Mouse (Mus musculus): ENCODE results near the gene Abcd3. TPM values are rescaled to one million over a fixed set of nuclear protein-coding genes. Genes with fewer than 3 reads are reported as not detected.
A peak's percentile ranks its signal among the peaks of the same experiment; 100 is the strongest.
"Not testable (repeated sequence)": the region's sequence is repeated elsewhere in the genome, so short reads cannot be mapped to it uniquely, and the experiment has no call there.

Abcd3 gene
- polyA plus RNA-seq, 1 experiment from 2014 or later, result 29.6 TPM

DNA sequence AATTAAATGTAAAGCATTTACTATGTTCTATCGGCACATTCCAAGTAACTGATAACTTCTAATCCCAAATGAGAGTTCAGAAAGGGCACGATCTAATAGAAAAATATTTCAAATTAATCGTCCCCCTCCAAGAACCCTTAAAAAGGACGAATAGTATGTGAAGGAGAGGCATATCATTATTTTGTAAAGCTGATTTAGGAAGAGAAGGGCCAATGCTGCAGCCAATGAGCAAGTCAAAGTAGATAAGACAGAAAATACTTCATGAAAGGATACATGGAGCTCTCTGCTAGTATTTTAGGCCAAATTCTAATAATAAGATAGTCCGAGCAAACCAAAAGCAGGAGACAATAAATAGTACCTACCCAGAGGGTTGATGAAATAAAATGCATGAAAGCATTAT lies 1.3 kb downstream of the Abcd3 start:
- no peaks in the 10 kb centered on the region for H3K9me3 ChIP-seq (replicated peaks)
- peak overlapping the region; percentile 82 for H3K4me3 ChIP-seq
- no peak overlapping the region for H3K27ac ChIP-seq
- H3K4me2 ChIP-seq, result peak overlapping the region; percentile 80
- H3K36me3 ChIP-seq, result no peaks in the 10 kb centered on the region
- no peaks in the 10 kb centered on the region for H3K27me3 ChIP-seq (replicated peaks)
- peaks cover 9% of the 10 kb centered on the region for H3K4me1 ChIP-seq
- peak overlapping the region; percentile 82 for H3K9ac ChIP-seq
- 50% methylated on average over 5 of the region's 5 CpGs for WGBS (ENCODE audit: insufficient replicate concordance)
- ATAC-seq, result no peak

DNA sequence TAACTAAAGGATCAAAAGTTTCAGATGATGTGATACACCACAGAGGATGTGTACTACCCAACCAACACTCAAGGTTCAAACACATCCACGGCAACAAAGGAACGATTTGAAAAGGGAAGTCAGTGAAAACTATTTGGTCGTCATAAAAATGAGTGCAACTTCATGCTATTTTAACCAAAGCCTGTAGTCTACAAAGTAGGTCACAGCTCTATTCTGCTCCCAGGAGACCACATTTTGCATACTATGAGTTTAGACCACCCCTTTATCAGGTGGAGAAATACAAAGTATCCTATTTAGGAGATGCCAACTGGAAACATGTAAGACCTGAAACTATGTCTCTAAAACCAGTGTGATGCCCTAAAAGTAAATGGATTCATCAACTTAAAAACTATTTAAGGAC lies 6.9 kb downstream of the Abcd3 start:
- Histone ChIP-seq H3K27me3 (replicated peaks) (no peaks in the 10 kb centered on the region), H3K4me1 (no peaks in the 10 kb centered on the region), H3K27ac (no peak overlapping the region), H3K9ac (no peak overlapping the region), H3K4me3 (no peak overlapping the region), H3K9me3 (replicated peaks) (no peaks in the 10 kb centered on the region), H3K4me2 (no peak overlapping the region), H3K36me3 (0 out of 2 replicates have a peak, but pooled peaks cover 3% of the 10 kb centered on the region)
- no peak for ATAC-seq
- WGBS (ENCODE audit: insufficient replicate concordance), result 65% methylated on average over 3 of the region's 3 CpGs

DNA sequence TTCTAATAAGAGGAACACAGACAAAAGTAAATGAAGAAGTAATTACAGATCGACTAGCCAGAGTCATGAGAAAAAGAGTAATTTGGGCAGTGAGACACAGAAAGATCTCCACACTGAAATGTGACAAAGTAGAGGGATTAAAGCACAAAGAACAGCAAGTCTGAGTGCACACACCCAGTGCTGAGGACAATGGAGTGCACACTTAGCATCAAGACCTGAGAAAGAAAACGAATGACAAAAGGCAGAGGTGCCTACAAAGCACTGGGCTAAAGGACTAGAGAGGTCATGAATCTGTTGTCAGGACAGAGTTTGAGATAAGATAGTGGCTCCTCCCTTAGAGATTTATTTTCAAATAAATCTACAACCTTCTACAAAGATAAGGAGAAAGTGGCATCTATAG lies 20.9 kb downstream of the Abcd3 start:
- WGBS (ENCODE audit: insufficient replicate concordance), result 35% methylated on average over 2 of the region's 2 CpGs
- Histone ChIP-seq H3K27me3 (replicated peaks) (no peaks in the 10 kb centered on the region), H3K36me3 (0 out of 2 replicates have a peak, but pooled peaks cover 4% of the 10 kb centered on the region), H3K27ac (no peak overlapping the region), H3K9ac (no peak overlapping the region), H3K9me3 (replicated peaks) (no peaks in the 10 kb centered on the region), H3K4me3 (no peak overlapping the region), H3K4me2 (no peak overlapping the region), H3K4me1 (no peaks in the 10 kb centered on the region)
- no peak for ATAC-seq

DNA sequence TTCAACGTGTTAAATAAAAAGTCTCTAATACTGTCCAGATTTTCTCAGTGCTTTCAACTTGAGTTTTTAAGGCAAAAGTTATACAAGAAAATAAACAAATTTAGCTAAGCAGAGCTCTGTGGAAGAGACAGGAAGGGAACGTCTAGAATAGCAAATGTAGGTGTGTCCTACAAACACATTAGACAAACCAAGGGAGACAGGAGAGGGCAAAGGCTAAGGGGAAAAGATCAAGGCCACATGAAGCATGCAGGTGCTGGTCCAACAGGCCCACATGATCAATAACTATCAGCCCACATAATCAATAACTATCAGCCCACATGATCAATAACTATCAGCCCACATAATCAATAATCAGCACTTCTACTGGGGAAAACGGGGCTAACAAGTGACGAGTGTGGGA lies 22.9 kb downstream of the Abcd3 start:
- 63% methylated on average over 4 of the region's 4 CpGs for WGBS (ENCODE audit: insufficient replicate concordance)
- Histone ChIP-seq H3K4me2 (no peak overlapping the region), H3K27ac (no peak overlapping the region)

DNA sequence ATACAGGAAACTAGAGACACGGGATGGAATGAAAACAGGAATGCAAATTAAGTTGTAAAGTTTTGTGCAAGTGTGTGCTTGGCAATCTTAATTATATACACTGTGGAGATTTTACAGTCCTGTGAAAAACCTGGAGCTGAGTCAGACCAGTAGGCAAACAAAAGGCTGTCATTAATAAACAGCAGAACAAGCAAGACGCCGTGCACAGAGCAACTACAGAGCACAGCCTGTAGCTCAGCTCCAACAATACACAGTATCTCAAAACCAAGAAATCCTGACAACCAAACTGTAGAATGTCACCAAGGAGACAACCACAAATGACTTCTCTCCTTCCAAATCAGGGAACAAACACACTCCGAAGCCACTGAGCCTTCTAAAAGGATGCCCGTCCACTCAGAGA lies 24.7 kb downstream of the Abcd3 start:
- Histone ChIP-seq H3K4me3 (no peak overlapping the region), H3K4me2 (no peak overlapping the region), H3K36me3 (0 out of 2 replicates have a peak, but pooled peaks cover 4% of the 10 kb centered on the region), H3K9ac (no peak overlapping the region), H3K4me1 (no peaks in the 10 kb centered on the region), H3K9me3 (replicated peaks) (no peaks in the 10 kb centered on the region), H3K27ac (no peak overlapping the region), H3K27me3 (replicated peaks) (no peaks in the 10 kb centered on the region)
- ATAC-seq, result no peak
- WGBS (ENCODE audit: insufficient replicate concordance), result 78% methylated on average over 5 of the region's 5 CpGs

More for the DNA sequence above, 22.9 kb downstream of the Abcd3 start:
- H3K9ac ChIP-seq, result no peak overlapping the region
- no peaks in the 10 kb centered on the region for H3K4me1 ChIP-seq
- 0 out of 2 replicates have a peak, but pooled peaks cover 4% of the 10 kb centered on the region for H3K36me3 ChIP-seq
- no peak overlapping the region for H3K4me3 ChIP-seq
- no peaks in the 10 kb centered on the region for H3K27me3 ChIP-seq (replicated peaks)
- H3K9me3 ChIP-seq (replicated peaks), result no peaks in the 10 kb centered on the region
- ATAC-seq, result no peak

DNA sequence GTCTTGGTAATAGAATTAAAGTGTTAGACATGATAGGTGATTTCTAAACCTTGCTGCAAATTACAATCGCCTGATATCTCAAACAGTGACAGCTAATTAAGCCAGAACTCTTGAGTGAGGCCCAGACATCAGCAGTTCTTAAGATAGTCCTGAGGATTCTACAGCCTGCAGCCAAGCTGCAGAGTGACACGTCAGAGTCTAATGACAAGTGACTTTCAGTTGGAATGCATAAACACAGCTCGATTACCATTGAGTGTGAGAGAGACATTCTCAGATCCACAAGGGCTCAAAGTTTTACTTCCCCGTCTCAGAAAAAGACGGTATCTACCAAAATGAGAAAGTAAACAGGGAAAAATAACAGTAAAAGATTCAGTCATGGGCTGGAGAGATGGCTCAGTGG lies 25.3 kb downstream of the Abcd3 start:
- Histone ChIP-seq H3K4me3 (no peak overlapping the region), H3K9ac (no peak overlapping the region), H3K36me3 (0 out of 2 replicates have a peak, but pooled peaks cover 4% of the 10 kb centered on the region), H3K9me3 (replicated peaks) (no peaks in the 10 kb centered on the region), H3K27me3 (replicated peaks) (no peaks in the 10 kb centered on the region), H3K27ac (no peak overlapping the region), H3K4me2 (no peak overlapping the region), H3K4me1 (no peaks in the 10 kb centered on the region)
- WGBS (ENCODE audit: insufficient replicate concordance), result 68% methylated on average over 5 of the region's 5 CpGs
- no peak for ATAC-seq

DNA sequence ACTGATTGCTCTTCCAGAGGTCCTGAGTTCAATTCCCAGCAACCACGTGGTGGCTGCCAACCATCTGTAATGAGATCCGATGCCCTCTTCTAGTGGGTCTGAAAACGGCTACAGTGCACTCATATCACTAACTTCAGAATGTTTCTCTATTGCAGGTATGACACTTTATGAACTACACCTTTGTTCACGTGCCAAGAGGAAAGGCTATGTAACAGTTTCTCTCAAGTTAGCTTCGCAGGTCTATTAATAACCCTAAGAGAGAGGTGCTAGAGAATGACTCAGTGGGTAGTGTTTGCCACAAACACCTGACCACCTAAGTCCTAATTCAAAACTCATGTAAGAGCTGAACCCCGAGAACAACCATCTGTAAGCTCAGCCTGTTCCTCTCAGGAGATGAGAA lies 32.1 kb downstream of the Abcd3 start:
- no peak for ATAC-seq
- H3K9ac ChIP-seq, result no peak overlapping the region
- no peak overlapping the region for H3K27ac ChIP-seq
- H3K4me1 ChIP-seq, result no peaks in the 10 kb centered on the region
- no peaks in the 10 kb centered on the region for H3K9me3 ChIP-seq (replicated peaks)
- no peaks in the 10 kb centered on the region for H3K27me3 ChIP-seq (replicated peaks)
- 75% methylated on average over 6 of the region's 6 CpGs for WGBS (ENCODE audit: insufficient replicate concordance)
- no peak overlapping the region for H3K4me2 ChIP-seq
- H3K36me3 ChIP-seq, result peaks cover 16% of the 10 kb centered on the region
- H3K4me3 ChIP-seq, result no peak overlapping the region

DNA sequence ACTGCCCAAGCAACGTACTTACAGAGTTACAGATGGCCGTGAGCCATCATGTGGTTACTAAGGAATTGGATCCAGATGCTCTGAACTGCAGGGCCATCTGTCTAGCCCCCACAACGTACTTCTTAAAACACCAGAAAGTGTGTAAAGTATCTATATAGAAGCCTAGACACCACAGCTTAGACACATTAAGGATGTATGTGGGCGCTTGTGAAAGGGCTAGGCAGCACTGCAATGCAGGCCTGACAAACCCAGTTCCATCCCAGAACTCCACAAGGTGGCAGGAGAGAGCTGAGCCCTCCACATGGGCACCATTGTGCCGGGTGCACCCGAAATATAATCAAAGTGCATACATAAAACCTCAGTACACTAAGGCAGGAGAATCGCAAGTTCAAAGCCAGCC lies 37.2 kb downstream of the Abcd3 start:
- Histone ChIP-seq H3K9me3 (replicated peaks) (no peaks in the 10 kb centered on the region), H3K4me1 (no peaks in the 10 kb centered on the region), H3K9ac (no peak overlapping the region), H3K27me3 (replicated peaks) (no peaks in the 10 kb centered on the region), H3K36me3 (peaks cover 28% of the 10 kb centered on the region), H3K4me2 (no peak overlapping the region), H3K27ac (no peak overlapping the region), H3K4me3 (no peak overlapping the region)
- ATAC-seq, result no peak
- WGBS (ENCODE audit: insufficient replicate concordance), result 62% methylated on average over 7 of the region's 7 CpGs

DNA sequence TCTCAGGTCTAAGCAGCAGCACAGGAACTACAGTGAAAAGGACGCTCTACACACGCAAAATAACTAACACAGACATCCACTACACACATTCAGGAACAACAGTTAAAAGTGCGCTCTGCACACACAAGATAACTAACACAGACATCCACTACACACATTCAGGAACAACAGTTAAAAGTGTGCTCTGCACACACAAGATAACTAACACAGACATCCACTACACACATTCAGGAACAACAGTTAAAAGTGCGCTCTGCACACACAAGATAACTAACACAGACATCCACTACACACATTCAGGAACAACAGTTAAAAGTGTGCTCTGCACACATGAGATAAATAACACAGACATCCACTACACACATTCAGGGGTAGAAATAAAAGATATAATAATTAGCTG lies 41.8 kb downstream of the Abcd3 start:
- H3K9ac ChIP-seq; H3K27me3 ChIP-seq (replicated peaks); H3K4me3 ChIP-seq; H3K9me3 ChIP-seq (replicated peaks); H3K4me1 ChIP-seq; H3K27ac ChIP-seq; ATAC-seq; H3K4me2 ChIP-seq: not testable (repeated sequence)
- 75% methylated on average over 4 of the region's 4 CpGs for WGBS (ENCODE audit: insufficient replicate concordance)
- H3K36me3 ChIP-seq, result peaks cover 56% of the 10 kb centered on the region

DNA sequence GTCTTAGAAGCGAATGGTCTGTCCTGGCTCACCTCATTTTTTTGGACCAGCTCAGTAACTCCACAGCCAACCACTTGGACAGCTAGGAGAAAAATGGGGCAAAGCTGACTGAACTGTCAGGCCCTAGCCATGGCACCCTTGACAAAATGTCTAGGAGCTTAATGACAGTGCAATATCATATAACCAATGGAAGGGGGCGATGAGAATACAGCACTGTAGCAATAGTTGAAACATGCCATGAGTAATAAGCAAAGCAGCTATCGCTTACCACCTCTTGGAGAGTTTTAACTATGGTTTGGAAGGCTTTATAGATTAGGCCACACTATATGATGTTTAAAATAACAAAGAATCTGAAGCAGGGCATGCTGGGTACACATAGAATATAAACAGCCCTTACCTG lies 46.3 kb downstream of the Abcd3 start:
- 79% methylated on average over 3 of the region's 3 CpGs for WGBS (ENCODE audit: insufficient replicate concordance)
- Histone ChIP-seq H3K36me3 (peaks cover 75% of the 10 kb centered on the region), H3K9me3 (replicated peaks) (no peaks in the 10 kb centered on the region), H3K4me3 (no peak overlapping the region), H3K9ac (no peak overlapping the region), H3K4me1 (no peaks in the 10 kb centered on the region), H3K4me2 (no peak overlapping the region), H3K27ac (no peak overlapping the region), H3K27me3 (replicated peaks) (no peaks in the 10 kb centered on the region)
- no peak for ATAC-seq

DNA sequence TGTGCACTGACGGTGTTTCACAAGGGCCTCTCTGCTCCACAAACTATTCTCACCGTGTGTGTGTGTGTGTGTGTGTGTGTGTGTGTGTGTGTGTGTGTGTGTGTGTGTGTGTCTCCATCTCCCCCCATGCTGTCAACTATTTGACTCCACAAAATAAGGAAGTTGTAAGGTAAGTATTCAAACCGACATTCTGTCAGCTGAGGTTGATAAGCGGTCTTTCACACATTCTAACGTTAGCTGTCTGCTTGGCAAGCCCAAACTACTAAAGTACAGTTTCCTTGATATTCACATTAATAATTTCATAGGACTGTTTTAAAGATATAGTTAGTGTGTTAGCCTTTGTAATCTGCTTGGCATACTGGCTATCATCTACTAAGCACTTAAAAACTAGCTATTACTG lies 48.3 kb downstream of the Abcd3 start:
- H3K4me1 ChIP-seq, result no peaks in the 10 kb centered on the region
- H3K4me2 ChIP-seq, result no peak overlapping the region
- H3K4me3 ChIP-seq, result no peak overlapping the region
- H3K36me3 ChIP-seq, result peaks cover 69% of the 10 kb centered on the region
- no peaks in the 10 kb centered on the region for H3K27me3 ChIP-seq (replicated peaks)
- ATAC-seq, result no peak
- no peaks in the 10 kb centered on the region for H3K9me3 ChIP-seq (replicated peaks)
- no peak overlapping the region for H3K9ac ChIP-seq
- 44% methylated on average over 5 of the region's 5 CpGs for WGBS (ENCODE audit: insufficient replicate concordance)
- H3K27ac ChIP-seq, result no peak overlapping the region

DNA sequence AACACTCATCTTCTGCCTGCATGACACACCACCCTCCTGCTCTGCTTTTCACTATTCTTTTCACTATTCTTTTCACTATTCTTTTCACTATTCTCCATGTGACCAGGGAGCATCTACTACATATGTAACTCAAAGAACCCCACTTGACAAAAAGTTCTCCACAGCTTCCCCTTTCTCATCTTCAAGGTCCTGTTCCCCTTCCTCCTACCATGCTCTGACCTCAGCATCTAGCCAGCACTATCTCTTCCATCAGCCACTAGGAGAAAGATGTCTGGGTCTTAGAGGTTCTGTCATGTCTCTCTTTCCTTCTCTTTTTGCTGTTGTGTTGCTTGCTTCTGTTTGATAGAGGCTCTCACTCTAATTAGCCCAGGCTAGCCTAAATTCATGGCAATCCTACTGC lies 49.1 kb downstream of the Abcd3 start:
- no peaks in the 10 kb centered on the region for H3K27me3 ChIP-seq (replicated peaks)
- no peak overlapping the region for H3K9ac ChIP-seq
- no peaks in the 10 kb centered on the region for H3K4me1 ChIP-seq
- ATAC-seq, result no peak
- H3K27ac ChIP-seq, result no peak overlapping the region
- H3K4me2 ChIP-seq, result no peak overlapping the region
- H3K36me3 ChIP-seq, result peaks cover 66% of the 10 kb centered on the region
- no peaks in the 10 kb centered on the region for H3K9me3 ChIP-seq (replicated peaks)
- no peak overlapping the region for H3K4me3 ChIP-seq

DNA sequence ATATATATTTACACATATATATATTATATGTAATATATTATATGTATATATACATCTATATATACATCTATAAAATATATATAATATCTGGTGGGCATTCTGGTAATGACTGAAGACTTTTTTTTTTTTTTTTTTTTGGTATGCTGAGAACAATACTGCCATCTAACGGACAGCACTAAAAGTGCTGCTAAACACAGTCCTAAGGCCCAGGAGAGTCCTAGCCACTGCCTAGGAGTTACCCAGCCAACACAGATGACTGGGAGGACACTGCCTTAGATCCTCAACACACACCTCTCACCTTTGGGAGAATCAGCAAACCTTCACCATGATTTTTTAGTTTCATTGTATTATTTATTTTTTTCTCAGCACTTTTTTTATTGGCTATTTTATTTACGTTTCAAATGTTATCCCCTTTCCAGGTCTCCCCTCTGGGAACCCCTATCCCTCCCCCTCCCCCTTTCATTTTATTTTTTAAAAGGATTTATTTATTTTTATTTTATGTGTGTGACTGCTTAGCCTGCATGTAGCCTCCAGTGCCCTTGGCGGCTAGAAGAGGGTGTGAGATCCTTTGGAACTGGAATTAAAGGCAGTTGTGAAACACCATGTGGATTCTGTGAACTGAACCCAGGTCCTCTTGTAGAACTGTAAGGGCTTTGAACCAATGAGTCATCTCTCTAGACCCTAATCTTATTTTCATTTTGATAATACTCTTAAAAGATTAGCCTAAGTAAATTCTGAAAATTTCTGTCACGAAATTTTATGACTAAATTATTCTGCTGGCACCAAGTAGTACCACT lies 52.8 kb downstream of the Abcd3 start:
- H3K27ac ChIP-seq, result no peak overlapping the region
- 55% methylated on average over 4 of the region's 4 CpGs for WGBS (ENCODE audit: insufficient replicate concordance)
- ATAC-seq, result 0 out of 2 replicates have a peak, but pooled peaks have one; percentile 51

More for the DNA sequence above, 52.8 kb downstream of the Abcd3 start:
- H3K36me3 ChIP-seq, result peaks cover 48% of the 10 kb centered on the region
- H3K9me3 ChIP-seq (replicated peaks), result no peaks in the 10 kb centered on the region
- H3K4me2 ChIP-seq, result no peak overlapping the region
- H3K9ac ChIP-seq, result no peak overlapping the region
- no peaks in the 10 kb centered on the region for H3K27me3 ChIP-seq (replicated peaks)
- H3K4me1 ChIP-seq, result no peaks in the 10 kb centered on the region
- no peak overlapping the region for H3K4me3 ChIP-seq
